Mouse (Mus musculus) left cerebral cortex, adult 11 months (tissue): ENCODE results near the gene Hist1h2bg.

Source experiments
- DNase-seq: peaks from one replicate; pipeline ENCODE4 v3.0.0; 2022; ENCODE audit warnings: low spot score

Gene Hist1h2bg

DNA sequence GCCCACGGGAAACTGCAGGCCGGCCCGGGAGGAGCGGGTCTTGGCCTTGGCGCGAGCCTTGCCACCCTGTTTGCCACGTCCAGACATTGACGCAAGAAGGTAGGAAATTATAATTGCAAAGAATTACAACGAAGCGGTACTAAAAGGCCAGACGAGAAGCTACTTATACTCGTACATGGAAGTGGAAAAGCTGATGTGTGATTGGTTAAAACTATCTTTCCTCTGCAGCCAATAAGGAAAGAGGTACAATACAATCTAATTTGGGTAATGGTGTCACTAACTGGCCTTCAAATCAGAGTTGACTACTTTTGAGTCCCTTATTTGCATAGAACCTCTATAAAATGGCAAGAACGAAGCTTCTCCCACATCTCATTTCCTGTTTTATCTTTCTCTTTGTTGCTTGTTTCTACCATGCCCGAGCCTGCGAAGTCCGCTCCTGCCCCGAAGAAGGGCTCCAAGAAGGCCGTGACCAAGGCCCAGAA lies at the start of gene Hist1h2bg, which contains the start of gene Hist1h2ae:
Gene Hist1h2bg, plus strand, starts transcription at position 375 of the 482 bp plus-strand sequence.
Gene Hist1h2ae, minus strand, starts transcription at position 199 of the 482 bp plus-strand sequence.
- peak; percentile 88 for DNase-seq

GRCm38 (mm10) chr13:23521703-23522102 lies 49.5 kb upstream of the Hist1h2bg start:
- no peak for DNase-seq

DNA sequence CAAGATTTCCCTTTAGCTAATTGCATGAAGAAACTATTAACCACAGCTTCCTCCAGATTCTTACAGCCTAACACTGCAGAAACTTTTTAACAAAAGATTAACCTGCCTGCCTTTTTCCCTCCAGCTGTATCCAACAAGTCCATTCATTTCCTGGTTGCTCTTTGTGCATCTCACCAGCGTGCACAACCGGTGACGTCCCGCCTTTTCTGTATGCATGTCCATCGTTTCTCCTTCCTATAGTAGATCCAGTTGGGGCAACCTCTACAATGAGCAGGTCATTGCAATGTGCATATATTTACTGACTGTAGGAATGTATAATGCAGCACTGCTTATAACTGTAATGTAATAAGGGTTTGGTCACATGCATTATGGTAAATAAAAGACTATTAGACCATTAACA lies 47.2 kb upstream of the Hist1h2bg start:
- DNase-seq, result no peak

DNA sequence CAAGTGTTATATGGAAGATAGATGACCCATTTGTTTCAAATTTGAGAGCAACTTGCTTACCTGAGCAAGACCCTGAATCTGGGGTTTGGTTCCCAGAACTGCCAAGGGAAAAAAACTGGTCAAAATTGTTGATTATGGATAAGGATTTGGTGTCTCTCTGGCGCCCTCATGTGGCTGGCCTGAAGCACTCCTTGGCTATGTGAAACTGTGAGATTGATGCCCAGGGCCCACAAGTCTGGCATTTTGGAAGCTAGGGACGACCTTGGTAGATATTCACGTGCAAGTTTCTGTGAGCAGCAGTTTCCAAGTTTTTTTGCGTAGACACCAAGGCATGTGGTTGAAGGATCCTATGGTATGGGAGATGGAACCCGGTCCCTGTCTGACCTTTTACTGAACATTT lies 46.5 kb upstream of the Hist1h2bg start:
- DNase-seq, result no peak

GRCm38 (mm10) chr13:23525901-23526300 lies 45.3 kb upstream of the Hist1h2bg start:
- DNase-seq, result no peak

- peak; percentile 91 for DNase-seq
These were observed 44.9 kb upstream of the Hist1h2bg start for GRCm38 (mm10) chr13:23526312-23526711.

DNA sequence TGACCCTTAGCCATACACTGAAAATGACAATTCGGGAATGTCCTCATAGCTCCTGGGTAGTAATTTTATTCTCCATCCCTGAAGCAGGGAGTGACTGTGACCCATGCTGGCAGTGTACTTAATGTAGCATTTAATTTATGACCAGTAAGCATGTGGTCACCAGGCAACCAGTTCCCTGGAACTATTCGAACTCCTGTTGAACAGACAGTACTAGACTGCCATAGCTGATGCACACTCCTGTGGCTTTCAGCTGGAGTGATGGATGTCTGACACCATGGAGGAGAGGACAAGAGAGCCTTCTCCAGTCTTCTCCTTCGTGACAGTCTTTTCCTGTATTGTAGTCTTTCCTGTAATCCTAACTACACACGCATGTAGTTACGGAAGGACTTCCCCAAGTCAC lies 42.2 kb upstream of the Hist1h2bg start:
- DNase-seq, result no peak

DNA sequence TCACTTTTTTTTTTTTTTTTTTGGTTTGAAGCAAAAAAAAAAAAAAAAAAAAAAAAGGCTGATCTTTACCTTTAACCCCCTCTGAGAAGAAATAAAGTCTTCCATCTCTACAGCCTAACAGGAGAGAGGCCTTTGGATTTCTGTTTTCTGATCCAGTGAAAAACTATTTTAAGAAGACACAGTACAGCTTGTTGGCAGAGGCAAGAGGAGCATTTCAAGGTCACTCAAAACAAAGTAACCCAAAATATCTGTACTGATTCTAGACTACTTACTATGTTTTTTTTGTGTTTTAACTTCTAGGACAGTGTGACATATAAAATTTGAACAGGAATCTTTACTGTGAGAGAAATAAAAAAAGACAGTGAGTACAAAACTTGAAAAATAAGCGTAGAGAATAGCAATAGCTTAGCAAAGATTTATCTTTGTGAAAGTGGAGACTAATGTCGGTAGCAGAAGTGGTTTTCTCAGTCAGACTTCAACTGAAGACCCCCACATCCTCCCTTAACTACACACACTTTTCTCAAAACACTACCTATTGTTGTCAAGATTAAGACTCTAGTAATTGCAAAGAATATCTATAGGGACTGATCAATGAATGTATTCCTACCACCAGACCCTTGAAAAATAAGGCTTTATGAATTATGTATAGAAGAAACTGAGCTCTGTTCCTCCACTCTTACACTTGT lies 41.6 kb upstream of the Hist1h2bg start:
- no peak for DNase-seq

GRCm38 (mm10) chr13:23530181-23530900 lies 40.9 kb upstream of the Hist1h2bg start:
- DNase-seq, result peak; percentile 81

DNA sequence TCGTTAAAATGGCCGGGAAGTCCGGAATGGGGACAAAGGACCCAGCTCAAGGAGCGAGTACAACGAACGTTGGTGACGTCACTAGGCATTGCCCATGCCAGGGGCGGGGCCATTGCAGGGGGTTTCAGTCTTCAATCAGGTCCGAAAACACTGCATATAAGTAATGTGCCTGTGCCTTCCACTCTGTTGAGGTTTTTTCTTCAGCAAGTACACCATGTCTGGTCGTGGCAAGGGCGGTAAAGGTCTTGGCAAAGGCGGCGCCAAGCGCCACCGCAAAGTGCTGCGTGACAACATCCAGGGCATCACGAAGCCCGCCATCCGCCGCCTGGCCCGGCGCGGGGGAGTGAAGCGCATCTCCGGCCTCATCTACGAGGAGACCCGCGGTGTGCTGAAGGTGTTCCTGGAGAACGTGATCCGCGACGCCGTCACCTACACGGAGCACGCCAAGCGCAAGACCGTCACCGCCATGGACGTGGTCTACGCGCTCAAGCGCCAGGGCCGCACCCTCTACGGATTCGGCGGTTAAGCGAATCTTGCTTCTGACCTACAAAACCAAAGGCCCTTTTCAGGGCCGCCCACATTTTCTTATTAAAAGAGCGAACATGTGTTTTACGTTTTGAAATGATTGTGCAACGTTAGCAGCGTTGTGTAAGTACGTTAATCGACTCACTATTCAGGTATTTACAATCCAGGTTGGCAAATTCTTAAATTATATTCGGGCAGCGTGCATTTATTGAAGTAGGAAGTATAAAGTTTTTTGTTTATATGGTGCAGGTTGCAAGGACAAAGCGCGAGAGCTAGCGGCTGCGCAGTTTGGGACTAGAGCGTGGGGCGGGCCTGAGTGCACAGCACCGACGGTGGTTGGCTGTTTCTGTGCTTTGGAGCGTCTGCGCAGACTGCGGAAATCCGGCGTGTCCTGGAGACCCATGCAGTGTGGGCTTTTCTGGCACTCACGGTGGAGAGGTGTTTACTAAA lies 40.0 kb upstream of the Hist1h2bg start, which contains the start of gene Hist1h4h:
Gene Hist1h4h, plus strand, starts transcription at position 150 of the 975 bp plus-strand sequence.
- peak; percentile 98 for DNase-seq

DNA sequence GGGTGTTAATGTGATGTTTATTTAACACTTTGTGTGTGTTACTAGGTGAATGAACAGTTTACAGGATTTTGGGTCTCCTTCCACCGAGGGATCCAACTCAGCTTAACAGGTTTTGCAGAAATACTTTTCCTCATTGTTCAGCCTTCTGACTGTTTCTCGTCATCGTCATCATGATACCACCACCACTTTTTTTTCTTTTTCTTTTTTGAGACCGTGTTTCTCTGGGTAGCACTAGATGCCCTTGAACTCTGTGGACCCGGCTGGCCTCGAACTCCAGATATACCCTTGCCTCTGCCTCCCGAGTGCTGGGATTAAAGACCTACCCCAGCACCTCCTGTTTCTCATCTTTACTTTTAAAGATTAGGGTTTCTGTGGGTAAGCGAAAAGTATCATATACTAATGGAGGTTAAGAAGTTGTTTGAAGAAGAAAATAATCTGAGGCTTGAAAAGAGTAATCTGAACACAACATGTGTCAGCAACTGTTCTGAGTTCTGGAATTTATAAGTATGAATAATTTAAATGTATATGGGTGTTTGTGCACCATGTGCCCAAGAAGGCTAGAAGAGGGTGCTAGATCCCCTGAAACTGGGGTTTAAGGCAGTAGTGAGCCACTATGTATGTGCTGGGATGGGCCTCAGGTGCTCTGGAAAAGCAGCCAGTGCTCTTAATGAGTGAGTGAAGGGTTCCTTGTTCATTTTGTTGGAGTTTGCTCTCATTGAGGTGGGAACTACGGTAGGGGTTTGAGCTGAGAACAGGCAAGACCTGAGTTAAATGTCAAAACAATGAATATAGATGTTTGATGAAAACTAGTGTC lies 38.7 kb upstream of the Hist1h2bg start:
- DNase-seq, result no peak

GRCm38 (mm10) chr13:23533560-23534367 lies 37.4 kb upstream of the Hist1h2bg start, which contains the start of gene Hist1h2af:
Gene Hist1h2af (plus strand): TSS chr13:23533906.
- DNase-seq, result peak; percentile 77

DNA sequence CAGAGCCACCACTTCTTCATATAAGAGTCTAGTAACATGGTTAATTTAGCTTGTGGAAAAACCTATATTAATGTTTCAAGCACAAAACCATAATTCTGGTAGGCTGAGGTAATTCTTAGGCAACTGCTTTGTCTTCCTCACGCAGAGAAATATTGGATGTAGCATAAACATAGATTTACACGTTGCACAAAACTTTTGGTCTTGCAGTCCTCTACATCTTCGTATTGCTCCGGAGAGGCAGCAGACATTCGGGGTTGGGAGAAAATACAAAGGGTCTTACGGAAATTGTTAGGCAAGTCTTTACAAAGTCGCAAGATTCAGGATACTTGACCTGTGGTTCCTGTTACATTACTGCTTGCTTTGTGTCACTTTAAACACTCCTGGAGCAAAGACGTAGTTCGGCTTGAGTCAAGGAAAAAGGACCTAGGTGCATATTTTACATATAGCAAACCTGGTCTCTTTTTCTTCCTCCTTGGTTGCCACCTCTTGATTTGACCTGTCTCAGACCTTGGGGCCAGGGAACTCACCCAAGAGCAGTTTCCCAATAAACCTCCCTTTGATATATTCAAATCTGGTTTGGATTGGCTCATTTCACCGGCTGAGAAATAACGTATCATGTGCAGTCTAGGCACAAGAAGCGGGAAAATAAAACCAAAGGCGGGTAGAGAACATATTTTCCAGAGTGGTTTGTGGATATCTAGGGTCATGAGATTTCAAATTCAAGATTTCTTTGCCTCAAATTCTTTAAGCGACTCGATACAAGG lies 36.6 kb upstream of the Hist1h2bg start:
- DNase-seq, result no peak

- peak; percentile 91 for DNase-seq
These were observed 35.8 kb upstream of the Hist1h2bg start, which contains the start of gene Hist1h3g for GRCm38 (mm10) chr13:23535137-23536075. Gene Hist1h3g (plus strand): TSS chr13:23535422.

DNA sequence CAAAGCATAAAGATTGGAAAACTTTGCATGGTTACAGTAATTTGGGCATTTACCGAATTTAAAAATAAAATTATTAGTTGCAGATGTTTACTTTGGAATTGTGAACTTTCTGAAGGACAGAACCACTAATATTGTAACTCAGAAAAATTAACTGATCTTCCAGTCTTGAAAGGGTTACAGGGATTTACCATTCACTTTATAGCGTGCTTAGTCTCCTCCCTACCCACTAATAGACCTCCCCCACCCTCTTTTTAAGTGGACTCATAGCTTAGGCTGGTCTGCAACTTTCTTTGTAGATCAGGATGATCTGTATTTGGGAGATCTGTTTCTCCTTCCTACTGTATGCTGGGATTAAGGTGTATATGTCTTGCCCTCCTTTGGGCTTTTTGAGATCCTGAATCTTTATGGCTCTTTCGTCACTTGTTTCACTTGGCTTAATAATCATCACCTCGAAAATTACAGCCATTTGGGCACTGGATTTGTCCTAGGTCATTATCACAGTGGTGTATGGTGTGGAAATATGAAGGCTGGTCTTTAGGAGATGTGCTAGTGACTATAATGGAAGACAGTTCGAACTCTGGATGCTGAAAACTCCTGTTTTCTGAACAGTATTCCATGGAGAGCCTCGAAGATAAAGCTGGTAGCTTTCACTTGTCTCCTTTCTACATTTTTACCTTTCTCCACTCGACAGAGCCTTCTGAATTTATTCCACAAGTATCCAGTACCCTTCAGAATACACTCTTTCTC lies 34.9 kb upstream of the Hist1h2bg start:
- DNase-seq, result no peak

DNA sequence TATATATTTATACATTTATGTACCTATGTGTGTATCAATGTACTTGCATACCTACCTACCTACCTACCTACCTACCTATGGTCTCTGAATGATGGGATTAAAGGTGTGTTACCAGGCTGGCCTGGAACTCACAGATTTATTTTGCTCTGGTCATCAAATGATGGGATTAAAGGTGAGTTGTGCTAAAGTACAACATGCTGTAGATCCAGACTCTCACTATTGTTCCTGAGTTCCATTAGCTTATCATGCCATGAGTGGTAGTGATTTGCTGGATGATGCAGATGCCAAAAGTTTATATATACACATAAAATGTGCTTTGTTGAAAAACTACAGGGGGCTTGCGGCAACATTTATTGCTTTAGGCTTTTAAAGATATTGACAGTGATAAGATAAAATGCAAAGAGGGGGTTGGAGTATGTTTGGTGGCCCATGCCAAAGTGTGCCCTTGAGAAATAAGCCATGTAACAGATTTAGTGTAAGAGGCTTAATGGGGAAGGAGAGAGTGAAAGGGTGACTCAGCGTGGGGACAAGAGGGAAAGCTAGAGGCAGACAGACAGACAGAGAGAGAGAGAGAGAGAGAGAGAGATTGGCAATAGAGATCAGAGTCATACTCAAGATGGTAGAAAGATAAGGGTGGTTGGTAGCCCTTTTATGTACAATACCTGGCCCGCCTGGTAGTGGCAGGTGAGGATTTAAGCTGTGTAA lies 34.0 kb upstream of the Hist1h2bg start:
- no peak for DNase-seq

- DNase-seq, result no peak
These were observed 32.9 kb upstream of the Hist1h2bg start for GRCm38 (mm10) chr13:23538249-23538648.
